Mouse (Mus musculus) frontal cortex, postnatal 14 days (tissue): ENCODE data around the gene Magea2.
"Not testable (repeated sequence)": the region's sequence is repeated elsewhere in the genome, so short reads cannot be mapped to it uniquely, and the experiment has no call there.

Source experiments
- DNase-seq, 2 experiments: peaks; one replicate each; pipeline ENCODE4 v3.0.0; 2022; ENCODE audit warnings: low spot score in 2 of 2

Gene Magea2

DNA sequence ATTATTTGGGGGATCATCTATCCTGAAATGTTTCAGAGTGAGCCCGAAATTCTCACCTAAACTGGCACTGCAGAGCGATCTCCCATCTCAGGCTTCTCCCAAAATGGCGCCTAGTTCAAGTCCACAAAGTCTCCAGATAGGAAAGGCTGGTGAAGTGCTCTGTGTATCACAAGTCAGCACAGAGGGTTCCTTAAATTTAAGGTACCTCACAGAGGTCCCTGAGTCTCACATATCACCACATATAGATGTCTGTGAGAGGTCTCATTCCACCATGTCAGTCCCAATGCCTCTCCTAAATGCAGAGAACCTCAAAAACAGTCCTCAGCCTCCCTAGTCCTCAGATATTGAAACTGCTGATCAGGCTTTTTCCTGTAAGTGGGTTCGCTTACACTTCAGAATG, at the start of gene Magea2:
Magea2 (minus strand) TSS at position 101 of the 400 bp plus-strand sequence.
- DNase-seq: not testable (repeated sequence)

DNA sequence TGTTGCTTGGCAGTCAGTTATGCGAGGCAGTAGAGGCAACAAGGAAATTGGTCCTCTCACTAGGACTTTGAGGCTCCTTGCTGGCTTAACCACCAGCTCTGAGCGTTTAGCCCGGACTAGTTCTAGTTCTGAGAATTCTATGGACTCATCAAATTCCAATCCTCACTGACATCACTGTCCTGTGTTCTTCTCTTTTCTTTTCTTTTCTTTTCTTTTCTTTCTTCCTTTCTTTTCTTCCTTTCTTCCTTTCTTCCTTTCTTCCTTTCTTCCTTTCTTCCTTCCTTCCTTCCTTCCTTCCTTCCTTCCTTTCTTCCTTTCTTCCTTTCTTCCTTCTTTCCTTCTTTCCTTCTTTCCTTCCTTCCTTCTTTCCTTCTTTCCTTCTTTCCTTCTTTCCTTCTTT, 34.8 kb upstream of the Magea2 start, which contains the start of gene Cldn34b2:
Cldn34b2 (minus strand) TSS at position 101 of the 400 bp plus-strand sequence.
- DNase-seq: not testable (repeated sequence)

DNA sequence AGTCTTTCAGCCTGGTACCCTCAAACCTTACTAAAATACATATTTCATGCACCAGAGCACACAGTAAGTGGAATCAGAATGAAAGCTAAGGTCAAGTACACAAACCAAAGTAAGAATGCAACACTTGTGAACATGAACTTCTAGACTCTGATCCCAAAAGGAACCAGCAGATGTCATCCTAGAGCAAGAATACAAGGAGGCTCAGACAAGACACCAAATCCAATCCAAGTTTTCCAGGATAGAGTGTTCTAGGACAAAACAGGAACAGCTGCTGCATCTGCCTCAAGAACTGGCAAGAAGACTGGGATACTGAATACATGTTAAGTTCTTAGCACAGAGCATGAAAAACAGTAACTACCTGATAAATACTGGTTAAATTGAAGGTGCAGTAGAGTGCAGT, 4.6 kb upstream of the Magea2 start:
- DNase-seq: no peak

DNA sequence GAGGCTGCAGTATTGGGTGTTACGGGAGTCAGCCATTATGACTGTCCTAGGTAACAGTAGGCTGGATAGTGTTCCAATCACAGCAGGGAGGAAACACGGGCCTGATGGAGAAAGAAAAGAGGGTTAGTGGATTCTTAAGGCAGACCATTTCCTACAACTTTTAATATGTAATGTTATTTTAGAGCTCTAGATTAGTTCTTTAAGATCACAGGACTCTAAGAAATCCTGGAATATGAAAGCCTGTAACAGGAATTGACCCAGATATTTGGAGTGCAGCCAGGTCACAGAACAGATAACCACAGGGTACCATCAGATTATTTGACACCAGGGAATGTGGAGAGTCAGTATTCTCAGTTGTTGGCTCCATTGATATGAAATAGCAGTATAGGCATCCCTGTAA, 3.8 kb downstream of the Magea2 start, which contains the start of gene Magea1:
Magea1 (minus strand) TSS at position 101 of the 400 bp plus-strand sequence.
- not testable (repeated sequence) for DNase-seq

DNA sequence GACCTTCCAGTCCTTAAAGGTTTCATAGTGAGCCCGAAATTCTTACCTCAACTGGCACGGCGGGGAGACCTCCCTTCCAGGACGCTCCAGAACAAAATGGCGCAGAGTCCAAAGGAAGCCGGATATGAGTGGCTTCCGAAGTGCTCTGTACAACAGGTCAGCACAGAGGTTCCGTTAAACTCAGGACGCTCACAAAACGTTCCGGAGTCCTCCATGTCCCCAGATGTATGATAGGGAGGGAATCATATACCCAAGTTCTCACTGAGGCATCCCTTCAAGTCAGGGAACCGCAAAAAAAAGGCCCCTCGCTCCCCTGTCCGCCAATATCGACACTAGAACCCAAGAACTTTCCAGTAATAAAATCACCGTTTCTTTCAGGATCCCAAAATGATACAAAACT, 30.4 kb downstream of the Magea2 start, which contains the start of gene Magea5:
Magea5 (minus strand) TSS at position 101 of the 400 bp plus-strand sequence.
- DNase-seq: not testable (repeated sequence)

DNA sequence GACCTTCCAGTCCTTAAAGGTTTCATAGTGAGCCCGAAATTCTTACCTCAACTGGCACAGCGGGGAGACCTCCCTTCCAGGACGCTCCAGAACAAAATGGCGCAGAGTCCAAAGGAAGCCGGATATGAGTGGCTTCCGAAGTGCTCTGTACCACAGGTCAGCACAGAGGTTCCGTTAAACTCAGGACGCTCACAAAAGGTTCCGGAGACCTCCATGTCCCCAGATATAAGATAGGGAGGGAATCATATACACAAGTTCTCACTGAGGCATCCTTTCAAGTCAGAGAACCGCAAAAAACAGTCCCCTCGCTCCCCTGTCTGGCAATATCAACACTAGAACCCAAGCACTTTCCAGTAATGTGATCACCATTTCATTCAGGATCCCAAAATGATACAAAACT, 97.7 kb downstream of the Magea2 start, which contains the start of gene Magea8:
Magea8 (minus strand) TSS at position 101 of the 400 bp plus-strand sequence.
- not testable (repeated sequence) for DNase-seq
